Mouse (Mus musculus) brain, embryonic 14.5 days (tissue): ENCODE measurements at regions not wholly inside any gene's neighbourhood (a gene's known extent, or its start where the extent isn't known, plus 50 kb on each side); places are given as distances from the start of the nearest gene placed in this dataset.

Experiments
- CTCF ChIP-seq: fragments of 200-500 bp; IDR thresholded peaks from 2 replicates; pipeline ENCODE4 v1.5.1; 2012; ENCODE audit warnings: inconsistent platforms, mild to moderate bottlenecking, moderate library complexity, borderline replicate concordance; ENCODE audit not compliant: insufficient read depth, insufficient read length; ENCODE audit errors: extremely low read depth
- POLR2A ChIP-seq: fragments of 200-500 bp; IDR thresholded peaks from 2 replicates; pipeline ENCODE4 v1.6.1; 2012; ENCODE audit warnings: mild to moderate bottlenecking, inconsistent platforms, borderline replicate concordance; ENCODE audit not compliant: poor library complexity, insufficient read depth, insufficient read length, severe bottlenecking; ENCODE audit errors: extremely low read depth

DNA sequence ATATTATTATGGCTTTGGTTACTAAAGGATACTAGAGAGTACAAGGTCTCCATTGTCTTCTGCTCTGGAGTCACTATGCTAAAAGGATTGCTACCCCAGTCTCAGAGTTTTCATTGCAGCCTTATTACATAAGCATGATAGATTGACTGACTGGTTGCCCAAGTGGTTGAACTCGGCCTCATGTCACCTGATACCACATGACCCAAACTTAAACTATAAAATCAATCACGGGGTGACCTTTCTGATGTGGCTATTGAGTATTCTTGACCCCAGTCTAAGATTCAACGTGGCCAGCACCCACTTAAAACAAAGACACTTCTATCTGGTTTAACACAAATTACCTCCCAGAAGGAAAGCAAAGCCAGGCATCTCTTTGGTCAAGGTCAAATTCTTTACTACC lies 100.8 kb downstream of the Gm19935 start:
- TF ChIP-seq CTCF (no peak), POLR2A (no peak)
